Mouse (Mus musculus) intestine, postnatal 0 days (tissue): Measurements from ENCODE around the gene Neu1. TPM values are rescaled to one million over a fixed set of nuclear protein-coding genes. Genes with fewer than 3 reads are reported as not detected.

Source experiments
- ATAC-seq: fragments of 200-750 bp; cut with Nextera tagmentation; 2 replicates; pipeline ENCODE4 v1.8.0; 2017; ENCODE audit warnings: mild to moderate bottlenecking, moderate TSS enrichment, moderate library complexity
- H3K27ac ChIP-seq: fragments of 300-500 bp; sonication (generic); 2 replicates; pipeline ENCODE4 v1.5.1; 2014; ENCODE audit warnings: mild to moderate bottlenecking, low read depth, low read length, moderate library complexity
- H3K27me3 ChIP-seq: fragments of 300-500 bp; sonication (generic); replicated peaks from 2 replicates; pipeline ENCODE4 v1.6.1; 2014; ENCODE audit warnings: low read length, mixed read lengths; ENCODE audit not compliant: control insufficient read depth, insufficient read depth
- H3K36me3 ChIP-seq: fragments of 300-500 bp; sonication (generic); 2 replicates; pipeline ENCODE4 v1.6.1; 2014; ENCODE audit warnings: mild to moderate bottlenecking, moderate library complexity; ENCODE audit not compliant: control insufficient read depth, insufficient read depth
- H3K4me1 ChIP-seq: fragments of 300-500 bp; sonication (generic); replicated peaks from 2 replicates; pipeline ENCODE4 v1.6.1; 2014; ENCODE audit warnings: antibody characterized with exemption, low read length, mixed read lengths; ENCODE audit not compliant: control insufficient read depth, insufficient read depth
- H3K4me2 ChIP-seq: fragments of 300-500 bp; sonication (generic); replicated peaks from 2 replicates; pipeline ENCODE4 v1.6.1; 2014; ENCODE audit warnings: low read depth, mild to moderate bottlenecking, moderate library complexity
- H3K4me3 ChIP-seq: fragments of 300-500 bp; sonication (generic); 2 replicates; pipeline ENCODE4 v1.5.1; 2014; ENCODE audit warnings: low read depth, low read length
- H3K9ac ChIP-seq: fragments of 300-500 bp; sonication (generic); 2 replicates; pipeline ENCODE4 v1.6.1; 2014; ENCODE audit warnings: mild to moderate bottlenecking, low read depth, low read length
- H3K9me3 ChIP-seq: fragments of 300-500 bp; sonication (generic); 2 replicates; pipeline ENCODE4 v1.6.1; 2016; ENCODE audit warnings: mixed run types; ENCODE audit not compliant: control insufficient read depth
- CTCF ChIP-seq: sonication (generic); IDR thresholded peaks from 2 replicates; pipeline ENCODE4 v1.5.1; 2016; ENCODE audit warnings: low read depth, mild to moderate bottlenecking, control low read depth, antibody characterized with exemption, moderate library complexity
- WGBS: fragments of 180-500 bp; shearing (Covaris S2); extraction: QIAGEN DNeasy Blood & Tissue Kit; methylation state at CpG from one replicate; pipeline ENCODE4 v1.1.7; 2014; 5-methylcytosine and 5-hydroxymethylcytosine counted together
- polyA plus RNA-seq: library from polyadenylated mRNA; unstranded; fragments of >200 nt; fragmentation: Nextera tagmentation; extraction: Ambion mirVana; gene quantifications from 2 replicates; pipeline ENCODE4 v1.2.1, GENCODE M21; 2015

Gene Neu1
- polyA plus RNA-seq, 1 experiment from 2014 or later = 522 TPM

GRCm38 (mm10) chr17:34902895-34903294 lies 28.2 kb upstream of the Neu1 start:
- ATAC-seq = no peak
- Histone ChIP-seq H3K27me3 (no peaks in the 10 kb centered on the region), H3K4me3 (no peak overlapping the region), H3K36me3 (peaks cover 57% of the 10 kb centered on the region), H3K27ac (no peak overlapping the region), H3K4me1 (no peaks in the 10 kb centered on the region), H3K9me3 (no peaks in the 10 kb centered on the region), H3K4me2 (no peak overlapping the region), H3K9ac (no peak overlapping the region)
- WGBS = 78% methylated on average over 9 of the region's 9 CpGs
- no peak for TF ChIP-seq CTCF

GRCm38 (mm10) chr17:34910982-34911381 lies 20.1 kb upstream of the Neu1 start:
- Histone ChIP-seq H3K4me1 (0 out of 2 replicates have a peak, but pooled peaks cover 4% of the 10 kb centered on the region), H3K36me3 (peaks cover 73% of the 10 kb centered on the region), H3K9me3 (no peaks in the 10 kb centered on the region), H3K27me3 (no peaks in the 10 kb centered on the region), H3K27ac (peak overlapping the region; percentile 84), H3K9ac (no peak overlapping the region), H3K4me2 (peak overlapping the region; percentile 21), H3K4me3 (no peak overlapping the region)
- peak; percentile 66 for ATAC-seq
- WGBS = 34% methylated on average over 10 of the region's 10 CpGs
- no peak for TF ChIP-seq CTCF

GRCm38 (mm10) chr17:34911945-34912351 lies 19.1 kb upstream of the Neu1 start:
- Histone ChIP-seq H3K27ac (peak overlapping the region; percentile 84), H3K36me3 (peaks cover 64% of the 10 kb centered on the region), H3K4me3 (no peak overlapping the region), H3K9me3 (no peaks in the 10 kb centered on the region), H3K9ac (no peak overlapping the region), H3K4me2 (no peak overlapping the region), H3K27me3 (no peaks in the 10 kb centered on the region), H3K4me1 (0 out of 2 replicates have a peak, but pooled peaks cover 4% of the 10 kb centered on the region)
- WGBS = 30% methylated on average over 5 of the region's 5 CpGs
- ATAC-seq = peak; percentile 46
- peak; percentile 96 for TF ChIP-seq CTCF

GRCm38 (mm10) chr17:34913930-34914665 lies 17.0 kb upstream of the Neu1 start, which contains the start of gene Slc44a4:
Gene Slc44a4 (plus strand): TSS chr17:34914466.
- no peaks in the 10 kb centered on the region for H3K27me3 ChIP-seq
- H3K36me3 ChIP-seq = peaks cover 45% of the 10 kb centered on the region
- H3K9me3 ChIP-seq = no peaks in the 10 kb centered on the region
- peak; percentile 19; the same call in 1 of the 2 replicates for ATAC-seq
- 18% methylated on average over 18 of the region's 18 CpGs for WGBS
- H3K4me1 ChIP-seq = peaks cover 4% of the 10 kb centered on the region; the same call in 1 of the 2 replicates
- TF ChIP-seq CTCF = no peak
- peak within 1 kb of the TSS; percentile 43 for H3K4me3 ChIP-seq
- peak within 1 kb of the TSS; percentile 87 for H3K27ac ChIP-seq
- peak within 1 kb of the TSS; percentile 66 for H3K9ac ChIP-seq
- peak within 1 kb of the TSS; percentile 69 for H3K4me2 ChIP-seq

GRCm38 (mm10) chr17:34915410-34915831 lies 15.6 kb upstream of the Neu1 start:
- 12% methylated on average over 10 of the region's 11 CpGs for WGBS
- Histone ChIP-seq H3K4me1 (peaks cover 4% of the 10 kb centered on the region; the same call in 1 of the 2 replicates), H3K9ac (peak overlapping the region; percentile 66), H3K36me3 (peaks cover 38% of the 10 kb centered on the region), H3K4me3 (peak overlapping the region; percentile 43), H3K9me3 (no peaks in the 10 kb centered on the region), H3K27ac (peak overlapping the region; percentile 87), H3K4me2 (peak overlapping the region; percentile 69), H3K27me3 (no peaks in the 10 kb centered on the region)
- peak; percentile 64 for ATAC-seq
- TF ChIP-seq CTCF = peak; percentile 77

GRCm38 (mm10) chr17:34916316-34916715 lies 14.7 kb upstream of the Neu1 start:
- peaks cover 3% of the 10 kb centered on the region; the same call in 1 of the 2 replicates for H3K4me1 ChIP-seq
- H3K9me3 ChIP-seq = no peaks in the 10 kb centered on the region
- H3K4me2 ChIP-seq = peak overlapping the region; percentile 69
- H3K27me3 ChIP-seq = no peaks in the 10 kb centered on the region
- ATAC-seq = no peak
- no peak for TF ChIP-seq CTCF
- H3K4me3 ChIP-seq = no peak overlapping the region
- no peak overlapping the region; the same call in 1 of the 2 replicates for H3K9ac ChIP-seq
- peaks cover 35% of the 10 kb centered on the region for H3K36me3 ChIP-seq
- WGBS = 88% methylated on average over 5 of the region's 5 CpGs
- no peak overlapping the region for H3K27ac ChIP-seq
